Mouse (Mus musculus) neural tube, embryonic 12.5 days (tissue): Measurements from ENCODE around the gene Adarb2. TPM values are rescaled to one million over a fixed set of nuclear protein-coding genes. Genes with fewer than 3 reads are reported as not detected.

Experiments
- ATAC-seq: fragments of 200-750 bp; cut with Nextera tagmentation; 2 replicates; pipeline ENCODE4 v1.8.0; 2017; ENCODE audit warnings: low read depth, mild to moderate bottlenecking, moderate TSS enrichment, moderate library complexity; ENCODE audit not compliant: low FRiP score
- H3K27ac ChIP-seq: fragments of 300-500 bp; sonication (generic); 2 replicates; pipeline ENCODE4 v1.5.1; 2016
- H3K27me3 ChIP-seq: fragments of 300-500 bp; sonication (generic); replicated peaks from 2 replicates; pipeline ENCODE4 v1.6.1; 2016; ENCODE audit warnings: mild to moderate bottlenecking
- H3K36me3 ChIP-seq: fragments of 300-500 bp; sonication (generic); 2 replicates; pipeline ENCODE4 v1.6.1; 2016; ENCODE audit warnings: mild to moderate bottlenecking
- H3K4me1 ChIP-seq: fragments of 300-500 bp; sonication (generic); 2 replicates; pipeline ENCODE4 v1.6.1; 2016
- H3K4me2 ChIP-seq: fragments of 300-500 bp; sonication (generic); replicated peaks from 2 replicates; pipeline ENCODE4 v1.6.1; 2016; ENCODE audit warnings: mild to moderate bottlenecking
- H3K4me3 ChIP-seq: fragments of 300-500 bp; sonication (generic); 2 replicates; pipeline ENCODE4 v1.5.1; 2016
- H3K9ac ChIP-seq: fragments of 300-500 bp; sonication (generic); 2 replicates; pipeline ENCODE4 v1.6.1; 2016; ENCODE audit warnings: mild to moderate bottlenecking
- H3K9me3 ChIP-seq: fragments of 300-500 bp; sonication (generic); 2 replicates; pipeline ENCODE4 v1.6.1; 2016; ENCODE audit warnings: mild to moderate bottlenecking
- WGBS: fragments of 180-500 bp; shearing (Covaris S2); methylation state at CpG from one replicate; pipeline ENCODE4 v1.1.7; 2016; 5-methylcytosine and 5-hydroxymethylcytosine counted together
- polyA plus RNA-seq: library from polyadenylated mRNA; unstranded; fragments of >200 nt; fragmentation: Nextera tagmentation; extraction: Ambion mirVana; gene quantifications from 2 replicates; pipeline ENCODE4 v1.2.1, GENCODE M21; 2016

Gene Adarb2
- polyA plus RNA-seq, 1 experiment from 2014 or later = 11.5 TPM

DNA sequence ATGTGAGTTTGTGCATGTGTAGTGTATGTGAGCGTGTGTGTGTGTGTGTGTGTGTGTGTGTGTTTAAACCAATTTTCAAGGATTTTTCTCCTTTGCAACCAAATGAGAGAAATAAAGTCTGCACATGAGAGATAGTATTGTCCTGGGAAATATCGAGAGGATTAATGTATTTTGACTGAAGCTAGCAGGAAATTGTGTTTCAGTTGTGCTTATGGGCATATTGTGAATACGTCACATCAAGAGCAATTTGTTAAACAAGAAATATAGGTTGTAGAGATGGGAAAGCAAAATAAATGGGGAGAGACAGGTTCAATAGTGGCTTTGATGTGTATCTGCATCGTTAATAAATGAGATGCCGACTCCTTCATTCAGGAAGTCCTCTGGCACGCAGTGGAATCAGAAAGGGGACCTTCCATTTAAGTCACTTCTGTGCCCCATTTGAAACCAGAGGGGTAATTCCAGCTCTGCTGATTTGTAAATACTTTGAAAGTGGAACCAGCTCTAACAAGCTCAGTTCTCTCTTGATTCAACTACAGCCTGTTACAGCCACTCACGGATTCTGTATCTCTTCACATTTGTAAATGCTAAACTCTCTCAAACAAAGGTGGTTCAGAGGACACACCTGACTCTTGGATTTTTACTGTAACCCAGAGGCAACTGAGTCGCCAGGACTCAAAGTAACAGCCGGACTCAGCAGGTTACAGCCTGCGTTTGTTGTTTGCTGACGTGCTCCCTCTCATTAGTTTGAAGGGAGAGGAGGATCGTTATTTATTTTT, 265.1 kb downstream of the Adarb2 start:
- Histone ChIP-seq H3K27me3 (no peaks in the 10 kb centered on the region), H3K9ac (no peak overlapping the region), H3K4me3 (no peak overlapping the region), H3K4me1 (no peaks in the 10 kb centered on the region), H3K9me3 (no peaks in the 10 kb centered on the region), H3K27ac (no peak overlapping the region), H3K36me3 (no peaks in the 10 kb centered on the region), H3K4me2 (no peak overlapping the region)
- WGBS = 74% methylated on average over 12 of the region's 12 CpGs
- no peak for ATAC-seq

DNA sequence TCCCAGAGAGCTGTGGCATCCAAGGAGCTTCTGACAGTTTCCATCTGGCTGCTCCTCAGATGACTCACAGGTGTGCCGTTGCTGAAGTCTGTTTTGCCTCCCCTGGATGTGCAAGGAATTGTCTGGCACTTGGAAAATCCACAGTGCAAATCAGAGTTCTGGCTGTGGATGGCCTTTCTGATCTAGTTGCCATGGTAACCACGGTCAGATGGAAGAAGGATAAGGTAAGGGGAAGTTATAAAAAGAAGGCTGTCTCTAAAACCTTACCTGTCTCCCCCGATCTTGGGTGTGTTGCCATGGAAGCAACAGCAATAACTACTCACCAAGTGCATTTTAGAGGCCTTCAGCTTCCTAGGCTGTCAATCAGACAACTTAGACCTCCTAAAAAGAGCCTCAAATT, 273.6 kb downstream of the Adarb2 start:
- H3K4me3 ChIP-seq = no peak overlapping the region
- H3K9me3 ChIP-seq = no peaks in the 10 kb centered on the region
- H3K27ac ChIP-seq = no peak overlapping the region
- H3K4me2 ChIP-seq = no peak overlapping the region
- 81% methylated on average over 3 of the region's 3 CpGs for WGBS
- H3K36me3 ChIP-seq = no peaks in the 10 kb centered on the region
- H3K9ac ChIP-seq = no peak overlapping the region
- no peak for ATAC-seq
- H3K4me1 ChIP-seq = no peaks in the 10 kb centered on the region
- H3K27me3 ChIP-seq = no peaks in the 10 kb centered on the region

GRCm38 (mm10) chr13:8478731-8479130, 276.1 kb downstream of the Adarb2 start:
- Histone ChIP-seq H3K27me3 (no peaks in the 10 kb centered on the region), H3K36me3 (no peaks in the 10 kb centered on the region), H3K4me1 (no peaks in the 10 kb centered on the region), H3K9me3 (no peaks in the 10 kb centered on the region), H3K4me2 (no peak overlapping the region), H3K9ac (no peak overlapping the region), H3K4me3 (no peak overlapping the region), H3K27ac (no peak overlapping the region)
- ATAC-seq = no peak
- 91% methylated on average over 1 of the region's 1 CpGs for WGBS

DNA sequence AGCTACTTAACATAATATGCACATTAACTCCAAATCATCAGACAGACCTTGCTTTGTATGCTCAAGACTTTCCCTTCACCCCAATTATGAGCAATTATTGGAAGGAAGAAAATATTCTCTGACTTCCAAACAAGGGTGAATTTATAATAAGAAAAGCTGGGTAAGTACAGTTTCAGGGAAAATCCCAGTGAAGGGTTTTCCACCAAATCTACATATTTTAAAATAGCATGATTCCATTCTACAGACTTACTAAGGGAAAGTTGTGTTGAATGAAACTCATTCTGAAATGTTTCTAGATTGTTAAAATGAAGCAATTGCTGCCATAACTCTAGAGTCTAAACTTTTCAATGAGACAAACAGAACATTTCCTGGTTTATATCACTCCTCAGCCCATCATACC, 277.3 kb downstream of the Adarb2 start:
- Histone ChIP-seq H3K4me1 (0 out of 2 replicates have a peak, but pooled peaks cover 7% of the 10 kb centered on the region), H3K27me3 (no peaks in the 10 kb centered on the region), H3K9ac (no peak overlapping the region), H3K36me3 (no peaks in the 10 kb centered on the region), H3K27ac (no peak overlapping the region), H3K9me3 (no peaks in the 10 kb centered on the region), H3K4me3 (no peak overlapping the region), H3K4me2 (no peak overlapping the region)
- no peak for ATAC-seq

DNA sequence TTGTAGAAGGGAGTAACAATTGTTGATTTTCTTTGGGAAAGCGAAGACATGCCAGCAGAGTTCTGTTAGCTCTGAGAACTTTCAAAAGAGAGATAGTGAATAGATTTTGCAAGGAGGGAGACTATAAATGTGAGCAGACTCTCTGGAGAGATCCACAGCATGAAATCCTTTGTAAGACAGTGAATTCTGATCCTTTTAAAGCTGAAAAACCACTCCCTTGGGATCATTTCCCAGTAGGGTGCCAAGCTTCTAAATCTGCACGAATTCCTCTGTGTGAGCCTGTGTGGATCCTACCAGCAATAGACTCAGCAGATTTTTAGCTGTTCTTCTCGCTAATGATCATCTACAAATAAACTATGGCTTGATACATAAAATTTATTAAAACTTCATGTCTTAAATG, 278.7 kb downstream of the Adarb2 start:
- Histone ChIP-seq H3K36me3 (no peaks in the 10 kb centered on the region), H3K9me3 (no peaks in the 10 kb centered on the region), H3K9ac (no peak overlapping the region), H3K4me2 (no peak overlapping the region), H3K4me3 (no peak overlapping the region), H3K27ac (no peak overlapping the region), H3K27me3 (no peaks in the 10 kb centered on the region), H3K4me1 (0 out of 2 replicates have a peak, but pooled peaks cover 9% of the 10 kb centered on the region)
- ATAC-seq = no peak
- 46% methylated on average over 3 of the region's 3 CpGs for WGBS

DNA sequence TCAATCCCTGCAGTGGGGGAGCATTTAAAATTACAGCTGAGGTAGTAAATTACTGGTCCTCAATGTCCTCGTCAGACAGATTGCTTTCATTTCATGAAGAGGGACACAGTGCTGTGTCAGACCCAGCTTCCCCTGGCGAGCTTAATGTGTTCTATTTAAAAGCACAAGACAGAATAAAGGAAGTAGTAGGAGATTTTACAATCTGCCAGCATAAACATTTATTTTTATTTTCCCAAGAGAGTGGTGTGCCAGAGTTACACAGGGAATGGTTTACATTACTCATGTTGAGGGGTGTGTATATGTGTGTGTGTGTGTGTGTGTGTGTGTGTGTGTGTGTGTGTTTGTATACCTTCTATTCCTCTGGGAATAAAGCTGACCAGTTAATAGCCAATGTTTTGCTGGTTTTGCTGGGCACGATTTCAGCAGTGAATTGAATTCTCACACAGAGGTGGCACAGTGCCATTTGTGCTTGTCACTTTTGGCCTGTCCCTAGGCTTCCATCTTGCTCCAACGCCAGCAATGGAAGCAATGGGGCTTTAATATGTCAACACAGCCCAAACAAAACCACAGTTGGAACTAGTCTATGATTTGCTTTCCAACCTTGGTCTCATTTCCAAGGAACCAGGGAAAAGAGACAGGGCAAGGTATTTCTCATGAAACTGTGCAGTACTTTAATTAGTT, 282.1 kb downstream of the Adarb2 start:
- Histone ChIP-seq H3K4me2 (no peak overlapping the region), H3K36me3 (no peaks in the 10 kb centered on the region), H3K4me1 (0 out of 2 replicates have a peak, but pooled peaks cover 9% of the 10 kb centered on the region), H3K9me3 (no peaks in the 10 kb centered on the region), H3K9ac (no peak overlapping the region), H3K27ac (no peak overlapping the region), H3K4me3 (no peak overlapping the region), H3K27me3 (no peaks in the 10 kb centered on the region)
- 31% methylated on average over 4 of the region's 4 CpGs for WGBS
- peak; percentile 77; the same call in 1 of the 2 replicates for ATAC-seq

- 0 out of 2 replicates have a peak, but pooled peaks cover 9% of the 10 kb centered on the region for H3K4me1 ChIP-seq
- H3K9ac ChIP-seq = no peak overlapping the region
- H3K4me2 ChIP-seq = no peak overlapping the region
- H3K27ac ChIP-seq = no peak overlapping the region
- no peak for ATAC-seq
- H3K36me3 ChIP-seq = no peaks in the 10 kb centered on the region
- no peak overlapping the region for H3K4me3 ChIP-seq
- H3K9me3 ChIP-seq = no peaks in the 10 kb centered on the region
- 68% methylated on average over 5 of the region's 5 CpGs for WGBS
- H3K27me3 ChIP-seq = no peaks in the 10 kb centered on the region
Measured at GRCm38 (mm10) chr13:8487756-8488434, 285.2 kb downstream of the Adarb2 start.

- ATAC-seq = no peak
- Histone ChIP-seq H3K36me3 (no peaks in the 10 kb centered on the region), H3K27me3 (no peaks in the 10 kb centered on the region), H3K9ac (no peak overlapping the region), H3K4me3 (no peak overlapping the region), H3K27ac (no peak overlapping the region), H3K4me2 (no peak overlapping the region), H3K9me3 (no peaks in the 10 kb centered on the region), H3K4me1 (no peaks in the 10 kb centered on the region)
- 86% methylated on average over 5 of the region's 5 CpGs for WGBS
Measured at GRCm38 (mm10) chr13:8493363-8493762, 290.7 kb downstream of the Adarb2 start.

- H3K9me3 ChIP-seq = no peaks in the 10 kb centered on the region
- no peak overlapping the region for H3K9ac ChIP-seq
- no peak overlapping the region for H3K4me3 ChIP-seq
- H3K36me3 ChIP-seq = no peaks in the 10 kb centered on the region
- H3K27me3 ChIP-seq = no peaks in the 10 kb centered on the region
- H3K4me2 ChIP-seq = no peak overlapping the region
- WGBS = 64% methylated on average over 5 of the region's 5 CpGs
- no peaks in the 10 kb centered on the region for H3K4me1 ChIP-seq
- no peak overlapping the region for H3K27ac ChIP-seq
- peak; percentile 13; the same call in 1 of the 2 replicates for ATAC-seq
Measured at GRCm38 (mm10) chr13:8499551-8499950, 296.9 kb downstream of the Adarb2 start.

- Histone ChIP-seq H3K27me3 (no peaks in the 10 kb centered on the region), H3K9ac (no peak overlapping the region), H3K27ac (no peak overlapping the region), H3K9me3 (no peaks in the 10 kb centered on the region), H3K4me1 (no peaks in the 10 kb centered on the region), H3K4me2 (no peak overlapping the region), H3K36me3 (no peaks in the 10 kb centered on the region), H3K4me3 (no peak overlapping the region)
- 75% methylated on average over 7 of the region's 7 CpGs for whole genome bisulfite sequencing
- no peak for ATAC-seq
Measured at GRCm38 (mm10) chr13:8511069-8511817, 308.6 kb downstream of the Adarb2 start.

DNA sequence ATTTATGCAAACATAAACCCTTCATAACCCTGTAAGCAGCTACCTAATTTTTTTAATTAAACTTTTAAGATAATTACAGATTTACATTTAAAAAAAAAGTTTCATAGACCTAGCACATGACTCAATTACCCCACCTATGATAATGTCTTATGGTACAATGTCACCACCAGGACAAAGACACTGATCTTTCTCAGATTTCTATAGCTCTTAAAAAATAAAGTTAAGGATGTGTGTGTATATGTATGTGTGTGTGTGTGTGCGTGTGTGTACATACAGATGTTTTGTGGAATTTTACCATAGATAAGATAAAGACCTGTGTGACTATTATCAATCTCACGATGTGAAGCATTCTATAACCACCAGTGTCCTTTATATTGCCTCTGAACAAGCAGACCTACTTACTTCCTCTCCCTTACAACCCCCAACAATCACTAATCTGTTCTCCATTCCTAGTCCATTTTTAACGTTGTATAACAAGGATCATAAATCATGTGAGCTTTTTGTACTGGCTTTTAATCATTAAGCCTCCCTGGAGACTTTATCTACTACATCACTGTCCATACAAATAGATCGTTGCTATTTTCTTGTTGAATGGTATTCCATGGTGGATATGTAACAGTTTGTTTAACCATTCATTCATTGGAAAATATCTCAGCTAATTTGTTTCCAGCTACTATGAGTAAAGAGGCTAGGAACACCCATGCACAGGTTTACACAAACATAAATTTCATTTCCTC, 313.5 kb downstream of the Adarb2 start:
- no peak overlapping the region for H3K4me2 ChIP-seq
- no peaks in the 10 kb centered on the region for H3K36me3 ChIP-seq
- H3K27ac ChIP-seq = no peak overlapping the region
- no peak for ATAC-seq
- 53% methylated on average over 4 of the region's 4 CpGs for WGBS
- H3K27me3 ChIP-seq = no peaks in the 10 kb centered on the region
- no peaks in the 10 kb centered on the region for H3K9me3 ChIP-seq
- H3K4me3 ChIP-seq = no peak overlapping the region
- no peaks in the 10 kb centered on the region for H3K4me1 ChIP-seq
- H3K9ac ChIP-seq = no peak overlapping the region
